Mouse (Mus musculus): Measurements from ENCODE around the gene Gm17654.
"Not testable (repeated sequence)": the region's sequence is repeated elsewhere in the genome, so short reads cannot be mapped to it uniquely, and the experiment has no call there.

The Gm17654 gene

DNA sequence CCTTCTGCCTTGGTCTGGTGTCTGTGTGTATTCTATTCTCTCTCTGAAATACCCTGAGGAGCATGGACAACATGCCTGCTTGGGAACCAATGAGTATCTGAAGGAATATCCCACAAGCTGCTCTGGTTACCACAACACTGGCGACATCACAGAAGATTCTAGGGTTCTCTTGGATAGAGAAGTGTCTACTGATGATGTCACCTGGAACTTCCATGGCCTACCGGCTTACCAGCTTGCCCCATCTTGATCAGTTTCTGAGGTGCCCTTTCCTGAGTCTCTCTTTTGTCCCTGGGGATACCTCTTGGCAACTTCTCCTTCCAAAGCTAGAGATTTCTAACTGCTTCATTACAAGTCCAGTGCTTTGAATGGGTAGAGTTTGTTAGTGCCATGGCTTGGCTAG is at the start of gene Gm17654:
Gene Gm17654 (minus strand): TSS at position 101 of the 400 bp plus-strand sequence.
- not testable (repeated sequence) for DNase-seq (ENCODE audit: low spot score)

DNA sequence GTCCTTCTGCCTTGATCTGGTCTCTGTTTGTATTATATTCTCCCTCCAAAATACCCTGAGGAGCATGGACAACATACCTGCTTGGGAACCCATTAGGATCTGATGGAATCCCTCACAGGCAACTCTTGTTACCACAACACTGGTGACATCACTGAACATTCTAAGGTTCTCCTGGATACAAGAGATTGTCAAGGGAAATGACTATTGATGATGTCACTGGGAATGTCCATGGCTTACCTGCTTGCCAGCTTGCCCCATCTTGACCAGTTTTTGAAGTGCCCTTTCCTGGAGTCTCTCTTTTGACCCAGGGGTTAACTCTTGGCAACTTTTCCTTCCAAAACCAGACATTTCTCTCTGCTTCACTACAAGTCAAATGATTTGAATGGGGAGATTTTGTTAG is 29.0 kb upstream of the Gm17654 start, which contains the start of gene Gm10375:
Gene Gm10375 (minus strand): TSS at position 101 of the 400 bp plus-strand sequence.
- not testable (repeated sequence) for DNase-seq (ENCODE audit: low spot score)

DNA sequence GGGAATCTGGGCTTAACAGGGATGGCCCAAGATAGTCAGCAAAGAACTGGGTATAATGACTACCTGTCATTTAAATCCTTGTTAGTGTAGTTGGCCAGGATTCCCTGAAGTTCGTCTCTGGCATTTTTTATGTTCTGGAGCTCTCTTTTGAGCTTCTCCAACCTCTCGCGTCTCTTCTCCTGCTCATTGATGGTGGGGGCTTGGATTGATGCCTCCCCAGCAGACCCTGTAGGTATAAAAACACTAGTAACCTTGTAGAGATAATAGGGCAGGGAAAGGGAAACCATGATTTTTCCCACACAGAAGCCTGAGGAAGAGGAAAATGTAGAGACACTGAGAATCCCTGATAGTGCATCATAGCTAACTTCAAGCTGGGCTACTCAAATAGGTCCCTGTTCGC is 977 bp downstream of the Gm17654 start:
- DNase-seq (ENCODE audit: low spot score) = not testable (repeated sequence)

DNA sequence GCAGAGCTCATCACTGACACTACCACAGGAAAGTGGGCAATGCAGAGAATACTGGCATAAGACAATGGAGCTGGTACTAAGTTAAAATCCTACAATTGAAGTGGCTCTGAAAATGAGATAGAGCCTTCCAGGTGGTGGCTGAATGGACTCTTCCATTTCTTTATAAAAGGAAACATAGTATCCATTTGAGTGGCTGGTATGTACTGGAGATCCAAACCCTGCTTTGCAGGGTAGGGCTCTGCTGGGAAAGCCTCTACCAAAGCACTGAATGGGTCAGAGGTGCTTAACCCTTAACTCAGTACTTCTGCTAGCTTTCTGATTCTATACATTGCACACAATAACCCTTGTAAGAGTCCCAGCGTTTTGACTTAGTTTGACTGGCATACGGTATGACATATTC is 26.7 kb downstream of the Gm17654 start:
- DNase-seq (ENCODE audit: low spot score) = not testable (repeated sequence)

DNA sequence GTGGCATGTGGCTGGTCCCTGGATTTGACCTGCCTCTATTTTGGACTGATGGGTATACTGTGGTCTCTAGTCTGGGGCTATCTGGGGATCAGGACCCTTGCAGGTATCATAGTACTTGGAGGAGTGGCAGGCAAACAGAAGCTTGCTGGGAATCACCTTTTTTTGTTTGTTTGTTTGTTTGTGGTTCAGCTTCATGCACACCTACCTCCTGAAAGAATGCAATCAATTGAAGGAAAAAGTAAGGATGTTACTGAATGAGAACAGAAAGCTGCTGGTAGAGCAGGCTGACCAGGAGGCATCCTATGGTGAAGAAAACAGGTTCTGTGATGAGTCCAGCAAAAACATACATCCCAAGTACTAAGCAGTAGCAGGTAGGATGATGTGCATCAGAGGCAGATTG is 32.7 kb downstream of the Gm17654 start:
- not testable (repeated sequence) for DNase-seq (ENCODE audit: low spot score)

DNA sequence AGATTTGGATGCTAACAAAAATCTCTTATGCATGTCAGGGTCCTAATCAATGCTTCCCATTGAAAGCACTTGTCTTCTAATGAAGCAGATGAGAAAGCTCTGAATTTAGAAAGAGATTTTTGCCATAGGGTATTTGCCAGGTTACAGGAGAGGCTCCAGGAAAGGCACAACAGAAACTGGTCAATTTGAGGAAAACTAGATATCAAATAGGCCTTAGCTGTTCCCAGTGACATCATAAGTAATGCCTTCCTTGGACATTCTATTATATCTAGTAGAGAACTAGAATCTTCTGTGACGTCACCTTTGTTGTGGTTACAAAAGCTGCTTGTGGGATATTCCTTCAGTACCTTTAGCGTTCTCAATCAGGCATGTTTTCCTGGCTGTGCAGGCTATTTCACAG is 35.7 kb downstream of the Gm17654 start, which contains the start of gene Gm5799:
Gene Gm5799 (plus strand): TSS at position 301 of the 400 bp plus-strand sequence.
- not testable (repeated sequence) for DNase-seq (ENCODE audit: low spot score)

DNA sequence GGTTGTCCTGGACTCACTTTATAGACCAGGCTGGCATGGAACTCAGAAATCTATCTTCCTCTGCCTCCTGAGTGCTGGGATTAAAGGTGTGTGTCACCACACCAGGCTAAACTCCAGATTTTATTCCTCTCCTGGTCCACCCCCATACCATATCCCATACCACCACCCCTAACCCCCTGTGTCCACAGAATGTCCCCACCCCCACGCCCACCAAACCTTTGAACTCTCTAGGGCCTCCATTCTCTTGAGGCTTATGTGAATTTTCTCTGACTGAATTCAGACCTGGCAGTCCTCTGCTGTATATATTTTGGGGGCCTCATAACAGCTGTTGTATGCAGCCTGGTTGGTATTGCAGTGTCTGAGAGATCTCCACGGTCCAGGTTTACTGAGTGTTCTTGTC is 40.8 kb downstream of the Gm17654 start:
- DNase-seq (ENCODE audit: low spot score) = not testable (repeated sequence)

DNA sequence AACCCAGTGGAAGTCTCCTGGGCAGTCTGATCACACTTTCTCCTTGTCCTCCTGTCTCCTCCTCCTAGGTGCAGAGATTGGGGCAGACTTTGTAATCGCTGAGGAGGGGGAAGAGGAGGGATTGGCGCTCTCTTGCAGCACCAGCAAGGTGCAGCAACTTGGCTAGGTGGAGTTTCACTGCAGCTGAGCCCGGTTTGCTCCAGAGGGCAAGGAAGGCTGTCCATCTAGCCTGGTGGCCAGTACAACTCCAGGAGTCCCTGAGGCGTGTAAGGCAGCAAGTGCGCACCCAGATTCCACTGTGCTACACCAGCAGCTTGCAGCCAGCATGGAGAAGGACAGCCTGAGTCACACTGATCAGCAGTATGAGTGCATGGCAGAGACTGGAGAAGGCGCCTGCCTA is 46.6 kb downstream of the Gm17654 start:
- DNase-seq (ENCODE audit: low spot score) = not testable (repeated sequence)

DNA sequence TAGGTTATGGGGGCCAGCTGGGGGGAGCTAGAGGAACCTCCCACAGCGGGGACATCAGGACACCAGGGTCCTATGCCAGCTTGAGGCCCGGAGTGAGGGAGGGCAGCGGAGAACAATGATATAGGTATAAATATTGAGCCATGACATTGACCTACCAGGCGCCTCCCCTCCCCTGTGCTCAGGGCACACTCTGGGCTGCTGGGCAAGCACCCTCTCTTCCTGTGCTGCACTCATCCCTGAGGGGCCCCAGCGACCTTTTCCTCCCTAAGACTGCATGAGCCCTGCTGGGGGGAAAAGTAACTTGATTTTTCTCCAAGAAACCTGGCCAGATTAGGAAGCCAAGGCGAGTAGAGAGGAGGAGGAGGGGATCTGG is 46.9 kb downstream of the Gm17654 start:
- not testable (repeated sequence) for DNase-seq (ENCODE audit: low spot score)

DNA sequence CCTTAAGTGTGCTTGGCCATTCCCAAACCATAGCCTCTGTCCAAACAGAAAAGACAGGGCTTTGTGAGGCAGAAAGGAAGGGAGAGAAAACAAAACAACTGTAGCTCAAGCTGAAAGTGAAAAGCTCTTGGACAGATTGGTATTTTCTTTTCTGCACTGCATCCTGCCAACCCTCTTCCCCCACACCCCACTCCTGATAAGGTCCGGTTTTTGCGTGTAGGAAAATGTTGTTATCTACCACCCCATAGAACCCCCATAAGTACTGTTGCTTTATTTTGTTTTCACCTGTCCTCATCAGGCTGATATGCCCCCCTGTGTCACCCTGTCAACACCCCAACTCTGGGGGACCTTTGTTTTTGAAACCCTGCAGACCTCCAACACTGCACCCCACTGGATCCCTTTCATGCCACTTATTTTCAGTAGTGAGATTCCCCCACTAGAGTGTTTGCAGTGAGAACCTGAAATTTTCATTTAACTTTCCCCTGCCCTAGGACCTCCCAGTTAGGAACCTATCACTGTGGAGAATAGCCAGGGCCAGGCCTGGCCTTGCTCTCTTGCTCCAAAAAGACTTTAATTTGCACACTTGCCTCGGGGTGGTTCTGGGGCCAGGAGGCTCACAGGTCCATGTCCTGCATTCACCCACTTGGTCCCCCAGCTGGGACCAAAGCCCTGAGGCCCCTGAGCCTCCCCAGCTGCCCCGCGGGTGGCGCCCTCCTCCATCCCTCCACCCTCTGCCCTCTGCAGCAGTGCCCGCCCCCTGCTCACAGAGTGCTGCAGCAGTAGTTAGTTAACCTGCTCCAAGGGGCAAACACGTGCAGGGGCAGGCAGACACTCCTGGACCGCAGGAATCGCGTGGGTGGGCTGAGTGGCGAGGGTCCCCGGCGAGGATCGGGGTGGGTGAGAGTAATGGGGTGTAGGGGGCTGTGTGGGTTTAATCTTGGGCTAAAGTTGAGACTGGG is 47.6 kb downstream of the Gm17654 start:
- DNase-seq (ENCODE audit: low spot score) = not testable (repeated sequence)
